Mouse (Mus musculus): ENCODE measurements around the gene Adss. TPM values are rescaled to one million over a fixed set of nuclear protein-coding genes. Genes with fewer than 3 reads are reported as not detected.

The Adss gene
- polyA plus RNA-seq, 1 experiment from 2014 or later: 43.9 TPM

- ATAC-seq: no peak
- H3K9ac ChIP-seq: no peak overlapping the region
- whole genome bisulfite sequencing: 56% methylated on average over 1 of the region's 1 CpGs
- H3K27me3 ChIP-seq: no peaks in the 10 kb centered on the region
- H3K4me3 ChIP-seq: no peak overlapping the region
- no peak overlapping the region for H3K27ac ChIP-seq
- peaks cover 8% of the 10 kb centered on the region; the same call in 1 of the 2 replicates for H3K36me3 ChIP-seq (ENCODE audit: poor library complexity, severe bottlenecking)
- peaks cover 24% of the 10 kb centered on the region for H3K9me3 ChIP-seq (replicated peaks)
- H3K4me1 ChIP-seq: no peaks in the 10 kb centered on the region
- H3K4me2 ChIP-seq: no peak overlapping the region
Measured at GRCm38 (mm10) chr1:177753496-177753895, 42.8 kb downstream of the Adss start.

- ATAC-seq: no peak
- Histone ChIP-seq H3K36me3 (ENCODE audit: poor library complexity, severe bottlenecking) (peaks cover 8% of the 10 kb centered on the region; the same call in 1 of the 2 replicates), H3K4me2 (no peak overlapping the region), H3K27me3 (no peaks in the 10 kb centered on the region), H3K4me3 (no peak overlapping the region), H3K27ac (no peak overlapping the region), H3K4me1 (no peaks in the 10 kb centered on the region), H3K9me3 (replicated peaks) (peaks cover 27% of the 10 kb centered on the region), H3K9ac (no peak overlapping the region)
- WGBS: 96% methylated on average over 6 of the region's 6 CpGs
Measured at GRCm38 (mm10) chr1:177747869-177748540, 48.3 kb downstream of the Adss start.

- Histone ChIP-seq H3K27ac (no peak overlapping the region), H3K9ac (no peak overlapping the region), H3K36me3 (ENCODE audit: poor library complexity, severe bottlenecking) (no peaks in the 10 kb centered on the region), H3K27me3 (no peaks in the 10 kb centered on the region), H3K4me2 (no peak overlapping the region), H3K4me3 (no peak overlapping the region), H3K9me3 (replicated peaks) (peaks cover 13% of the 10 kb centered on the region), H3K4me1 (no peaks in the 10 kb centered on the region)
- 82% methylated on average over 7 of the region's 7 CpGs for WGBS
- no peak for ATAC-seq
Measured at GRCm38 (mm10) chr1:177744521-177745325, 51.6 kb downstream of the Adss start.

GRCm38 (mm10) chr1:177742119-177742518 is 54.2 kb downstream of the Adss start:
- Histone ChIP-seq H3K36me3 (ENCODE audit: poor library complexity, severe bottlenecking) (no peaks in the 10 kb centered on the region), H3K4me2 (no peak overlapping the region), H3K9ac (no peak overlapping the region), H3K4me1 (no peaks in the 10 kb centered on the region), H3K27me3 (no peaks in the 10 kb centered on the region), H3K27ac (no peak overlapping the region), H3K9me3 (replicated peaks) (no peaks in the 10 kb centered on the region), H3K4me3 (no peak overlapping the region)
- no peak for ATAC-seq
- 81% methylated on average over 1 of the region's 1 CpGs for WGBS

GRCm38 (mm10) chr1:177740707-177741106 is 55.6 kb downstream of the Adss start:
- no peak for ATAC-seq
- H3K9me3 ChIP-seq (replicated peaks): no peaks in the 10 kb centered on the region
- H3K4me1 ChIP-seq: no peaks in the 10 kb centered on the region
- H3K9ac ChIP-seq: no peak overlapping the region
- H3K27ac ChIP-seq: no peak overlapping the region
- no peaks in the 10 kb centered on the region for H3K36me3 ChIP-seq (ENCODE audit: poor library complexity, severe bottlenecking)
- 89% methylated on average over 1 of the region's 1 CpGs for WGBS
- H3K27me3 ChIP-seq: no peaks in the 10 kb centered on the region
- H3K4me3 ChIP-seq: no peak overlapping the region
- no peak overlapping the region for H3K4me2 ChIP-seq

GRCm38 (mm10) chr1:177737505-177738105 is 58.7 kb downstream of the Adss start:
- Histone ChIP-seq H3K4me3 (no peak overlapping the region), H3K27me3 (no peaks in the 10 kb centered on the region), H3K4me1 (no peaks in the 10 kb centered on the region), H3K27ac (no peak overlapping the region), H3K9me3 (replicated peaks) (no peaks in the 10 kb centered on the region), H3K9ac (no peak overlapping the region), H3K4me2 (no peak overlapping the region), H3K36me3 (ENCODE audit: poor library complexity, severe bottlenecking) (no peaks in the 10 kb centered on the region)
- 71% methylated on average over 6 of the region's 6 CpGs for WGBS
- no peak for ATAC-seq

GRCm38 (mm10) chr1:177731973-177732372 is 64.3 kb downstream of the Adss start:
- ATAC-seq: no peak

GRCm38 (mm10) chr1:177729043-177730024 is 67.0 kb downstream of the Adss start, which contains the start of gene 1700016C15Rik:
Gene 1700016C15Rik, plus strand, starts transcription at chr1:177729814.
- H3K4me2 ChIP-seq: no peak within 1 kb of the TSS
- no peak within 1 kb of the TSS for H3K4me3 ChIP-seq
- no peaks in the 10 kb centered on the region for H3K27me3 ChIP-seq
- 36% methylated on average over 11 of the region's 11 CpGs for WGBS
- ATAC-seq: no peak
- H3K27ac ChIP-seq: no peak within 1 kb of the TSS
- H3K9ac ChIP-seq: no peak within 1 kb of the TSS
- H3K4me1 ChIP-seq: 0 out of 2 replicates have a peak, but pooled peaks cover 3% of the 10 kb centered on the region
- no peaks in the 10 kb centered on the region for H3K36me3 ChIP-seq (ENCODE audit: poor library complexity, severe bottlenecking)
- peaks cover 8% of the 10 kb centered on the region for H3K9me3 ChIP-seq (replicated peaks)

More at GRCm38 (mm10) chr1:177731973-177732372, 64.3 kb downstream of the Adss start:
- Histone ChIP-seq H3K4me3 (no peak overlapping the region), H3K4me1 (0 out of 2 replicates have a peak, but pooled peaks cover 3% of the 10 kb centered on the region), H3K27me3 (no peaks in the 10 kb centered on the region), H3K4me2 (no peak overlapping the region), H3K36me3 (ENCODE audit: poor library complexity, severe bottlenecking) (no peaks in the 10 kb centered on the region), H3K27ac (no peak overlapping the region), H3K9ac (no peak overlapping the region), H3K9me3 (replicated peaks) (peaks cover 8% of the 10 kb centered on the region)
- 94% methylated on average over 3 of the region's 3 CpGs for WGBS

- Histone ChIP-seq H3K27me3 (peaks cover 8% of the 10 kb centered on the region), H3K9ac (no peak overlapping the region), H3K36me3 (ENCODE audit: poor library complexity, severe bottlenecking) (no peaks in the 10 kb centered on the region), H3K9me3 (replicated peaks) (peaks cover 8% of the 10 kb centered on the region), H3K27ac (no peak overlapping the region), H3K4me2 (no peak overlapping the region), H3K4me1 (0 out of 2 replicates have a peak, but pooled peaks cover 3% of the 10 kb centered on the region), H3K4me3 (no peak overlapping the region)
- WGBS: 92% methylated on average over 3 of the region's 3 CpGs
- no peak for ATAC-seq
Measured at GRCm38 (mm10) chr1:177727883-177728525, 68.3 kb downstream of the Adss start.

GRCm38 (mm10) chr1:177726870-177727269 is 69.4 kb downstream of the Adss start:
- Histone ChIP-seq H3K27ac (no peak overlapping the region), H3K9ac (no peak overlapping the region), H3K27me3 (peaks cover 13% of the 10 kb centered on the region), H3K4me2 (no peak overlapping the region), H3K4me1 (0 out of 2 replicates have a peak, but pooled peaks cover 3% of the 10 kb centered on the region), H3K4me3 (no peak overlapping the region), H3K36me3 (ENCODE audit: poor library complexity, severe bottlenecking) (no peaks in the 10 kb centered on the region), H3K9me3 (replicated peaks) (peaks cover 7% of the 10 kb centered on the region)
- ATAC-seq: no peak
- 85% methylated on average over 5 of the region's 5 CpGs for WGBS

- ATAC-seq: no peak
- WGBS: 75% methylated on average over 4 of the region's 4 CpGs
- Histone ChIP-seq H3K9me3 (replicated peaks) (no peaks in the 10 kb centered on the region), H3K27ac (no peak overlapping the region), H3K36me3 (ENCODE audit: poor library complexity, severe bottlenecking) (no peaks in the 10 kb centered on the region), H3K4me3 (no peak overlapping the region), H3K4me2 (no peak overlapping the region), H3K4me1 (no peaks in the 10 kb centered on the region), H3K9ac (no peak overlapping the region), H3K27me3 (peaks cover 36% of the 10 kb centered on the region)
Measured at GRCm38 (mm10) chr1:177723786-177724185, 72.5 kb downstream of the Adss start.

Measured in forebrain, embryonic 13.5 days (tissue).